Mouse (Mus musculus) hindbrain, postnatal 0 days (tissue): ENCODE results near the gene Megf11. TPM values are rescaled to one million over a fixed set of nuclear protein-coding genes. Genes with fewer than 3 reads are reported as not detected.

ENCODE experiments used
- ATAC-seq: fragments of 200-750 bp; cut with Nextera tagmentation; 2 replicates; pipeline ENCODE4 v1.8.0; 2017; ENCODE audit warnings: mild to moderate bottlenecking, moderate TSS enrichment, moderate library complexity
- DNase-seq: peaks from one replicate; pipeline ENCODE4 v3.0.0-alpha.2; 2015; ENCODE audit warnings: low spot score
- H3K27ac ChIP-seq: fragments of 300-500 bp; sonication (generic); 2 replicates; pipeline ENCODE4 v1.5.1; 2014; ENCODE audit warnings: mild to moderate bottlenecking
- H3K27me3 ChIP-seq: fragments of 300-500 bp; sonication (generic); 2 replicates; pipeline ENCODE4 v1.6.1; 2014; ENCODE audit warnings: low read length, mixed read lengths; ENCODE audit not compliant: insufficient read depth
- H3K36me3 ChIP-seq: fragments of 300-500 bp; sonication (generic); 2 replicates; pipeline ENCODE4 v1.6.1; 2014; ENCODE audit warnings: low read length, mixed read lengths; ENCODE audit not compliant: insufficient read depth
- H3K4me1 ChIP-seq: fragments of 300-500 bp; sonication (generic); 2 replicates; pipeline ENCODE4 v1.6.1; 2014; ENCODE audit warnings: antibody characterized with exemption, low read length, mixed read lengths; ENCODE audit not compliant: insufficient read depth
- H3K4me2 ChIP-seq: fragments of 300-500 bp; sonication (generic); 2 replicates; pipeline ENCODE4 v1.6.1; 2014; ENCODE audit warnings: low read depth, mild to moderate bottlenecking, low read length, moderate library complexity, mixed read lengths
- H3K4me3 ChIP-seq: fragments of 300-500 bp; sonication (generic); 2 replicates; pipeline ENCODE4 v1.5.1; 2014; ENCODE audit warnings: low read length
- H3K9ac ChIP-seq: fragments of 300-500 bp; sonication (generic); replicated peaks from 2 replicates; pipeline ENCODE4 v1.6.1; 2014; ENCODE audit warnings: mild to moderate bottlenecking, low read length, moderate library complexity, mixed read lengths
- H3K9me3 ChIP-seq: fragments of 300-500 bp; sonication (generic); 2 replicates; pipeline ENCODE4 v1.6.1; 2016; ENCODE audit warnings: low read length, mixed read lengths
- CTCF ChIP-seq: IDR thresholded peaks from 2 replicates; pipeline ENCODE4 v1.5.1; 2016; ENCODE audit warnings: antibody characterized with exemption, control low read depth, low read depth
- whole genome bisulfite sequencing: fragments of 180-500 bp; shearing (Covaris S2); extraction: QIAGEN DNeasy Blood & Tissue Kit; methylation state at CpG from one replicate; pipeline ENCODE4 v1.1.7; 2014; 5-methylcytosine and 5-hydroxymethylcytosine counted together
- polyA plus RNA-seq: library from polyadenylated mRNA; unstranded; fragments of >200 nt; fragmentation: Nextera tagmentation; extraction: Ambion mirVana; gene quantifications from 2 replicates; pipeline ENCODE4 v1.2.1, GENCODE M21; 2015
- total RNA-seq: library from RNA; depleted of rRNA; stranded (reverse); fragments of >200 nt; gene quantifications from 2 replicates; pipeline ENCODE4 v1.2.3, GENCODE M21; 2014

The Megf11 gene
- total and polyA plus RNA-seq, 2 experiments from 2014 or later: 16.1 to 38.2 TPM

DNA sequence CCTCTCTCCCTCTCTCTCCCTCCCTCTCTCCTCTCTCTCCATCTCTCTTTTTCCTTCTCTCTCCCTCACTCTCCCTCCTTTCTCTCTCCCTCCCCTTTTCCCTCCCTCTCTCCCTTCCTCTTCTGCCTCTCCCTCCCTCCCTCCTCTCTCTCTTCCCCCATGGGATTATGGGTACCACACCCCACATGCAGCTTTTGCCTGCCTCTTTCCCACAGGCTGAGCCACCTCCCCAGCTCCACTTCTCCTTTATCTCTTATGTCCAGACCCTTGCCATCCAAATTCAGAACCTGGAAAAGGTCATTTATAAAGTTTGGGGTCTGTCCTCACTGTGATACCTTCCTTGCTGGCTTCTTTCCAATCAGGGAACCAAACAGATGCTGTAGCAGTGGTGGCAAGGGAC is 180.5 kb downstream of the Megf11 start:
- H3K27ac ChIP-seq: no peak overlapping the region
- 0 out of 2 replicates have a peak, but pooled peaks cover 4% of the 10 kb centered on the region for H3K9me3 ChIP-seq
- DNase-seq (no peak), ATAC-seq (no peak)
- no peaks in the 10 kb centered on the region for H3K36me3 ChIP-seq
- no peak overlapping the region for H3K9ac ChIP-seq
- no peak overlapping the region for H3K4me2 ChIP-seq
- H3K4me1 ChIP-seq: no peaks in the 10 kb centered on the region
- TF ChIP-seq CTCF: no peak
- no peak overlapping the region for H3K4me3 ChIP-seq
- no peaks in the 10 kb centered on the region for H3K27me3 ChIP-seq

DNA sequence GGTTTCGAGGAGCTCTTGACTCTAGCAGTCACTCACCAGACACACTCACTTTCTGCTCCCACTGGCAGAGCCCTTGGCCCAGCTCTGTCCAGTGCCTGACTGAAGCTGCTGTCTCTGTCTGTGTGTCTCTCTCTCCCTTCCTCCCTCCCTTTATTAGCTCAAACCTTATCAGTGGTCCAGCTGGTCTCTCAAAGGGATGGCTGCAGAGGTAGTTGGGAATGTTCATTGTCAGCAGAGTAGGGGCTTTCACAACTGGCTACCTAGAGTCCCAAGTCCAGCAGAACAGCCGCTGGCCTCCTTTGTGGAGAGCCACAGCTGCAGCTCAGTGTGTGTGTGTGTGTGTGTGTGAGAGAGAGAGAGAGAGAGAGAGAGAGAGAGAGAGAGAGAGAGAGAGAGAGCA is 180.9 kb downstream of the Megf11 start:
- no peak for DNase-seq
- ATAC-seq: no peak
- H3K27me3 ChIP-seq: no peaks in the 10 kb centered on the region
- no peak for TF ChIP-seq CTCF
- H3K9ac ChIP-seq: no peak overlapping the region
- no peak overlapping the region for H3K4me2 ChIP-seq
- H3K9me3 ChIP-seq: 0 out of 2 replicates have a peak, but pooled peaks cover 4% of the 10 kb centered on the region
- H3K4me3 ChIP-seq: no peak overlapping the region
- H3K4me1 ChIP-seq: no peaks in the 10 kb centered on the region
- 55% methylated on average over 2 of the region's 2 CpGs for WGBS
- no peaks in the 10 kb centered on the region for H3K36me3 ChIP-seq
- H3K27ac ChIP-seq: no peak overlapping the region

DNA sequence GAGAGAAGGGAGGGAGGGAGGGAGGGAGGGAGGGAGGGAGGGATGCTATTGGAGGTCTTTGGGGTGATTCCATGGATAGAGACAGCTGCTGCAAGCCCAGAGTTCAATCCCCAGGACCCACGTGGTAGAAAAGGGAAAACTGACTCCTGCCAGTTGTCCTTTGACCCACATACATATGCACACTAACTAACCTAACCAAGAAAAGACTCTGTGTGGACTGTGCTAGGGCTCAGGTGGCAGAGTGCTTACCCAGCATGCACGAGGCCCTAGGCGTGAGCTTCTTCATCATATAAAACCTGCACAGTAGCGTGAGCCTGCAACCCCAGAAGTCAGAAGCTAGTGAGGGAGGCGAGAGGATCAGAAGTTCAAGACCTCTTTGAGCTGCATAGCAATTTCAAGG is 182.1 kb downstream of the Megf11 start:
- no peaks in the 10 kb centered on the region for H3K36me3 ChIP-seq
- H3K4me1 ChIP-seq: no peaks in the 10 kb centered on the region
- H3K4me2 ChIP-seq: no peak overlapping the region
- TF ChIP-seq CTCF: no peak
- no peak overlapping the region for H3K27ac ChIP-seq
- H3K4me3 ChIP-seq: no peak overlapping the region
- H3K27me3 ChIP-seq: no peaks in the 10 kb centered on the region
- ATAC-seq (no peak), DNase-seq (no peak)
- H3K9me3 ChIP-seq: 0 out of 2 replicates have a peak, but pooled peaks cover 4% of the 10 kb centered on the region
- no peak overlapping the region for H3K9ac ChIP-seq
- WGBS: 75% methylated on average over 5 of the region's 5 CpGs

DNA sequence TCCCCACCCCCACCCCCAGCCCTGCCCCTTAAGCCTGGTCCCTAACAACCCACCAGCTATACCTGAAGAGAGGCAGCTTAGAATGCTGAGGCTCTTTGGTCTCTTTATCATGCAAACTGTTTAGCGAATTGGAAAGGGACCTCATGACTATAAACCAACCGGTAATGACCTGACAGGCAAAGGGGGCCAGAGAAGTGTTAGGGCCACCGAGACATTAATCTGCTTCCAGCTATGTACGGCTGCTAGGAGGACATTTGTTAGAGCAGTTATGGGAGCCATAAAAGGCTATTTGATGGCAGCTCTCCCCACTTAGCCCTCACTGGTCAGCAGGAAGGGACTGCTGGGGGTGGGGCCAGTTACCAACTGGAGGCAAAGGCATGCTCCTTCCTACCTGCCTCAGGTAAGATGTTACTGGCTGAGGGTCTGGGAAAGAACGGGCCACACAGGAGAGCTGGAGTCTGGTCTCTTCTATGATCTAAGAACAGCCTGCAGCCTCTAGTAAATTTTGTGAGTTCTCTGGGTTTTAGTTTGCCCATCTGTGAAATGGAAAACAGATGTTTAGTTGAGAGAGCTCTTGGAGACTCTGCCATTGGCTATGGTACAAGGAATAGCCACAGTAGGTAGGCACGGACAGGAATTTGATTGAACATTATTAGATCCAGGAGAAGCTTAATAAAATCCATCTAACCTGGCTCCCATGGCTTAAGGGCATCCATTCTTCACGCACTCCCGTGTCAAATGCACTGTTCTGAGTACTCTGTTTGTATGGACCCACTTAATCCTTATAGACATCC is 183.2 kb downstream of the Megf11 start:
- DNase-seq (no peak), ATAC-seq (no peak)
- TF ChIP-seq CTCF: no peak
- Histone ChIP-seq H3K27me3 (no peaks in the 10 kb centered on the region), H3K9me3 (no peaks in the 10 kb centered on the region), H3K36me3 (no peaks in the 10 kb centered on the region), H3K4me2 (no peak overlapping the region), H3K9ac (no peak overlapping the region), H3K27ac (no peak overlapping the region), H3K4me3 (no peak overlapping the region), H3K4me1 (no peaks in the 10 kb centered on the region)
- WGBS: 60% methylated on average over 8 of the region's 8 CpGs

DNA sequence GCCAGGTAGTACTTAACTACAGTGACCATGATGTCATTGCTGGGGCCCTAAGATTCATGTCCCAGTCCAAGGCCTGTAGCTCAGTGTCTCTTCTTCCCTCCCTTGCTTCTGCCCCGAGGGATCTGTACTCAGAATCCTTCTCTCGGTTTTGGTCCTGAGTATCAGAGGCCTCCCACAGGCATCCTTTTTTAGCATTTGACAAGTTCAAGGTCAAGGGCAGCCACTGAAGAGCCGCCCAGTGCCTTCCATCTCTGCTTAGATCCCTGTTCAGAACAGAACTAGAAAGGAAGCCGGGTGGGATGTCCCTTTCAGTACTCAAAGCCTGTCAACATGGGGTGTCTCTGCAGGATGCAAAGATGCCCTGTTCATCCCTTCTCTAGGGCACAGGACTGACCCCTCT is 185.0 kb downstream of the Megf11 start:
- DNase-seq: no peak
- Histone ChIP-seq H3K9me3 (no peaks in the 10 kb centered on the region), H3K27me3 (no peaks in the 10 kb centered on the region), H3K4me2 (no peak overlapping the region), H3K4me3 (no peak overlapping the region), H3K4me1 (no peaks in the 10 kb centered on the region), H3K36me3 (no peaks in the 10 kb centered on the region), H3K27ac (no peak overlapping the region), H3K9ac (no peak overlapping the region)
- no peak for TF ChIP-seq CTCF
- ATAC-seq: no peak
- 54% methylated on average over 4 of the region's 4 CpGs for WGBS

DNA sequence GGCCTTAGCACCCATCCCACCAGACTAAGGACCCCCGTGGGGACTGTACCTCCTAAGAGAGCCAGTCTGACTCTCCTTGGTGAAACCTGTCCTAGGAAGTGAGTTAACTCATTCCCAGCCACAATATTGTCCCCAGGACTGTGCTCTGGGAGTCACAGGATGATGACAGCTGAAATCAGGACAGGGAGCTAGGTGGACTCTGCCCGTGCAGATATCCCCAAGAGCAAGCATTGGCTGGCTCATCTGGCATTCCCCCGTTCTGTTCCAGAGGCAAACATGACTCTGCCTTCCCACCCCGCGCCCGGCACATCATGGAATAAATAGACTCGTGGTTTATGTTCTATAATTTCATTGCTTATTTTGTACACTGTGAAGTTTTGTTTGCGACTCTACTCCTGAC is 185.7 kb downstream of the Megf11 start:
- Histone ChIP-seq H3K36me3 (no peaks in the 10 kb centered on the region), H3K27ac (no peak overlapping the region), H3K4me2 (no peak overlapping the region), H3K27me3 (no peaks in the 10 kb centered on the region), H3K9ac (no peak overlapping the region), H3K4me1 (no peaks in the 10 kb centered on the region), H3K9me3 (no peaks in the 10 kb centered on the region), H3K4me3 (no peak overlapping the region)
- DNase-seq: no peak
- no peak for ATAC-seq
- WGBS: 86% methylated on average over 8 of the region's 8 CpGs
- no peak for TF ChIP-seq CTCF

DNA sequence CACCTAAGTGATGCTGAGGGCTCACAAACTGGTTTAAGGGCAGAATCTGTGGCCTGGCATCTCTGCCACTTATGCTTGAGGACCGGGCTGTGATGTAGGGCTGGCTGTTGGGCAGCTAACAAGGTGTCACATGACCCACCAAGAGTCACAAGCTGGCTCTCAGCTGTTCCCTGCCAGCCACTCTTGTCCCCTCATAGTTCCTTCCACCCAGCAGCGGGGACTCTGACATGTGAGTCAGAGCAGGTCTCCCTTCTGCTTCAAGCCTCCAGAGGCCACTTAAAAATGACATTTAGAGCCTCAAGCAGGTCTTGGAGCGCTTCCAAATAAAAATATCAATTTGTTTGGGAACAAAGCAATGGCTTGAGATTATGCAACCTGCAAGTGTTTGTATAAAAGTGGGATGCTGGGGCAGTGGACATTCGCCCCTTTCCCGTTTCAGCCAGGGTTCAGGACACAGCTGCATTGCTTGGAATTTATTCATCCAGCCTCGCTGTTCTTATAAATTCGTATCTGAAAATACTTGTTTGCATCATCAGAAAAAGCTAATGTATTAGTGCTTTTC is 187.3 kb downstream of the Megf11 start:
- Histone ChIP-seq H3K4me1 (no peaks in the 10 kb centered on the region), H3K4me3 (no peak overlapping the region), H3K4me2 (no peak overlapping the region), H3K9me3 (no peaks in the 10 kb centered on the region), H3K9ac (no peak overlapping the region), H3K27ac (no peak overlapping the region), H3K36me3 (no peaks in the 10 kb centered on the region), H3K27me3 (no peaks in the 10 kb centered on the region)
- DNase-seq: no peak
- 60% methylated on average over 7 of the region's 7 CpGs for WGBS
- no peak for TF ChIP-seq CTCF
- no peak for ATAC-seq
